Mouse (Mus musculus): ENCODE results near the gene Sfmbt1. TPM values are rescaled to one million over a fixed set of nuclear protein-coding genes. Genes with fewer than 3 reads are reported as not detected.

Gene Sfmbt1
- polyA plus RNA-seq, 1 experiment from 2014 or later, result 20.5 TPM

- Histone ChIP-seq H3K27ac (replicated peaks; ENCODE audit: low read depth, low read length) (no peak overlapping the region), H3K4me2 (ENCODE audit: low read depth, low read length) (no peak overlapping the region), H3K4me3 (ENCODE audit: low read depth, low read length) (no peak overlapping the region), H3K9ac (replicated peaks; ENCODE audit: low read length) (no peak overlapping the region), H3K36me3 (replicated peaks; ENCODE audit: control insufficient read depth, insufficient read depth, low read depth, low read length) (no peaks in the 10 kb centered on the region), H3K27me3 (ENCODE audit: control insufficient read depth, insufficient read depth, low read length) (no peaks in the 10 kb centered on the region), H3K4me1 (ENCODE audit: control insufficient read depth, insufficient read depth, low read length) (no peaks in the 10 kb centered on the region), H3K9me3 (replicated peaks; ENCODE audit: control insufficient read depth, low read length) (no peaks in the 10 kb centered on the region)
- DNase-seq (ENCODE audit: low spot score), result no peak
- 77% methylated on average over 4 of the region's 4 CpGs for WGBS
- ATAC-seq (replicated peaks; ENCODE audit: insufficient number of reproducible peaks, low FRiP score, low TSS enrichment, low read depth), result no peak
Observed at GRCm38 (mm10) chr14:30857990-30858389, 143.3 kb downstream of the Sfmbt1 start.

GRCm38 (mm10) chr14:30861421-30862125 lies 146.9 kb downstream of the Sfmbt1 start:
- Histone ChIP-seq H3K4me3 (ENCODE audit: low read depth, low read length) (no peak overlapping the region), H3K36me3 (replicated peaks; ENCODE audit: control insufficient read depth, insufficient read depth, low read depth, low read length) (no peaks in the 10 kb centered on the region), H3K27ac (replicated peaks; ENCODE audit: low read depth, low read length) (no peak overlapping the region), H3K27me3 (ENCODE audit: control insufficient read depth, insufficient read depth, low read length) (no peaks in the 10 kb centered on the region), H3K4me1 (ENCODE audit: control insufficient read depth, insufficient read depth, low read length) (no peaks in the 10 kb centered on the region), H3K9ac (replicated peaks; ENCODE audit: low read length) (no peak overlapping the region), H3K9me3 (replicated peaks; ENCODE audit: control insufficient read depth, low read length) (no peaks in the 10 kb centered on the region), H3K4me2 (ENCODE audit: low read depth, low read length) (no peak overlapping the region)
- DNase-seq (ENCODE audit: low spot score), result no peak
- ATAC-seq (replicated peaks; ENCODE audit: insufficient number of reproducible peaks, low FRiP score, low TSS enrichment, low read depth), result no peak
- 77% methylated on average over 16 of the region's 16 CpGs for WGBS

GRCm38 (mm10) chr14:30862368-30862767 lies 147.7 kb downstream of the Sfmbt1 start:
- H3K9me3 ChIP-seq (replicated peaks; ENCODE audit: control insufficient read depth, low read length), result no peaks in the 10 kb centered on the region
- no peaks in the 10 kb centered on the region for H3K4me1 ChIP-seq (ENCODE audit: control insufficient read depth, insufficient read depth, low read length)
- no peaks in the 10 kb centered on the region for H3K36me3 ChIP-seq (replicated peaks; ENCODE audit: control insufficient read depth, insufficient read depth, low read depth, low read length)
- no peak overlapping the region for H3K27ac ChIP-seq (replicated peaks; ENCODE audit: low read depth, low read length)
- DNase-seq (ENCODE audit: low spot score) (no peak), ATAC-seq (replicated peaks; ENCODE audit: insufficient number of reproducible peaks, low FRiP score, low TSS enrichment, low read depth) (no peak)
- no peak overlapping the region for H3K4me3 ChIP-seq (ENCODE audit: low read depth, low read length)
- 88% methylated on average over 9 of the region's 9 CpGs for WGBS
- no peaks in the 10 kb centered on the region for H3K27me3 ChIP-seq (ENCODE audit: control insufficient read depth, insufficient read depth, low read length)
- no peak overlapping the region for H3K9ac ChIP-seq (replicated peaks; ENCODE audit: low read length)
- no peak overlapping the region for H3K4me2 ChIP-seq (ENCODE audit: low read depth, low read length)

GRCm38 (mm10) chr14:30865311-30865710 lies 150.7 kb downstream of the Sfmbt1 start:
- no peak for ATAC-seq (replicated peaks; ENCODE audit: insufficient number of reproducible peaks, low FRiP score, low TSS enrichment, low read depth)
- 73% methylated on average over 3 of the region's 3 CpGs for WGBS
- H3K4me3 ChIP-seq (ENCODE audit: low read depth, low read length), result no peak overlapping the region
- no peak overlapping the region for H3K9ac ChIP-seq (replicated peaks; ENCODE audit: low read length)
- no peaks in the 10 kb centered on the region for H3K36me3 ChIP-seq (replicated peaks; ENCODE audit: control insufficient read depth, insufficient read depth, low read depth, low read length)
- no peaks in the 10 kb centered on the region for H3K27me3 ChIP-seq (ENCODE audit: control insufficient read depth, insufficient read depth, low read length)
- H3K9me3 ChIP-seq (replicated peaks; ENCODE audit: control insufficient read depth, low read length), result no peaks in the 10 kb centered on the region
- no peak overlapping the region for H3K27ac ChIP-seq (replicated peaks; ENCODE audit: low read depth, low read length)
- peak; percentile 25 for DNase-seq (ENCODE audit: low spot score)
- H3K4me1 ChIP-seq (ENCODE audit: control insufficient read depth, insufficient read depth, low read length), result no peaks in the 10 kb centered on the region
- no peak overlapping the region for H3K4me2 ChIP-seq (ENCODE audit: low read depth, low read length)

- Histone ChIP-seq H3K9ac (replicated peaks; ENCODE audit: low read length) (no peak overlapping the region), H3K9me3 (replicated peaks; ENCODE audit: control insufficient read depth, low read length) (no peaks in the 10 kb centered on the region), H3K27ac (replicated peaks; ENCODE audit: low read depth, low read length) (no peak overlapping the region), H3K4me3 (ENCODE audit: low read depth, low read length) (no peak overlapping the region), H3K4me2 (ENCODE audit: low read depth, low read length) (no peak overlapping the region), H3K36me3 (replicated peaks; ENCODE audit: control insufficient read depth, insufficient read depth, low read depth, low read length) (no peaks in the 10 kb centered on the region), H3K4me1 (ENCODE audit: control insufficient read depth, insufficient read depth, low read length) (no peaks in the 10 kb centered on the region), H3K27me3 (ENCODE audit: control insufficient read depth, insufficient read depth, low read length) (no peaks in the 10 kb centered on the region)
- 0 out of 2 replicates have a peak, but pooled peaks have one; percentile 39 for ATAC-seq (replicated peaks; ENCODE audit: insufficient number of reproducible peaks, low FRiP score, low TSS enrichment, low read depth)
- DNase-seq (ENCODE audit: low spot score), result peak; percentile 84
- WGBS, result 27% methylated on average over 5 of the region's 5 CpGs
Observed at GRCm38 (mm10) chr14:30867042-30867441, 152.4 kb downstream of the Sfmbt1 start.

- no peaks in the 10 kb centered on the region for H3K36me3 ChIP-seq (replicated peaks; ENCODE audit: control insufficient read depth, insufficient read depth, low read depth, low read length)
- DNase-seq (ENCODE audit: low spot score) (no peak), ATAC-seq (replicated peaks; ENCODE audit: insufficient number of reproducible peaks, low FRiP score, low TSS enrichment, low read depth) (no peak)
- H3K9me3 ChIP-seq (replicated peaks; ENCODE audit: control insufficient read depth, low read length), result no peaks in the 10 kb centered on the region
- no peaks in the 10 kb centered on the region for H3K27me3 ChIP-seq (ENCODE audit: control insufficient read depth, insufficient read depth, low read length)
- no peaks in the 10 kb centered on the region for H3K4me1 ChIP-seq (ENCODE audit: control insufficient read depth, insufficient read depth, low read length)
- H3K9ac ChIP-seq (replicated peaks; ENCODE audit: low read length), result no peak overlapping the region
- 88% methylated on average over 10 of the region's 10 CpGs for WGBS
- H3K27ac ChIP-seq (replicated peaks; ENCODE audit: low read depth, low read length), result no peak overlapping the region
- H3K4me3 ChIP-seq (ENCODE audit: low read depth, low read length), result no peak overlapping the region
- H3K4me2 ChIP-seq (ENCODE audit: low read depth, low read length), result no peak overlapping the region
Observed at GRCm38 (mm10) chr14:30868826-30869225, 154.2 kb downstream of the Sfmbt1 start.

GRCm38 (mm10) chr14:30869391-30869801 lies 154.7 kb downstream of the Sfmbt1 start:
- H3K36me3 ChIP-seq (replicated peaks; ENCODE audit: control insufficient read depth, insufficient read depth, low read depth, low read length), result no peaks in the 10 kb centered on the region
- 82% methylated on average over 8 of the region's 8 CpGs for WGBS
- no peak overlapping the region for H3K4me3 ChIP-seq (ENCODE audit: low read depth, low read length)
- no peaks in the 10 kb centered on the region for H3K9me3 ChIP-seq (replicated peaks; ENCODE audit: control insufficient read depth, low read length)
- no peak overlapping the region for H3K4me2 ChIP-seq (ENCODE audit: low read depth, low read length)
- H3K9ac ChIP-seq (replicated peaks; ENCODE audit: low read length), result no peak overlapping the region
- DNase-seq (ENCODE audit: low spot score) (no peak), ATAC-seq (replicated peaks; ENCODE audit: insufficient number of reproducible peaks, low FRiP score, low TSS enrichment, low read depth) (no peak)
- H3K27me3 ChIP-seq (ENCODE audit: control insufficient read depth, insufficient read depth, low read length), result no peaks in the 10 kb centered on the region
- no peak overlapping the region for H3K27ac ChIP-seq (replicated peaks; ENCODE audit: low read depth, low read length)
- no peaks in the 10 kb centered on the region for H3K4me1 ChIP-seq (ENCODE audit: control insufficient read depth, insufficient read depth, low read length)

GRCm38 (mm10) chr14:30870206-30871147 lies 155.8 kb downstream of the Sfmbt1 start:
- H3K4me1 ChIP-seq (ENCODE audit: control insufficient read depth, insufficient read depth, low read length), result no peaks in the 10 kb centered on the region
- H3K36me3 ChIP-seq (replicated peaks; ENCODE audit: control insufficient read depth, insufficient read depth, low read depth, low read length), result no peaks in the 10 kb centered on the region
- WGBS, result 79% methylated on average over 25 of the region's 25 CpGs
- no peaks in the 10 kb centered on the region for H3K27me3 ChIP-seq (ENCODE audit: control insufficient read depth, insufficient read depth, low read length)
- no peak overlapping the region for H3K4me2 ChIP-seq (ENCODE audit: low read depth, low read length)
- peak; percentile 44 for DNase-seq (ENCODE audit: low spot score)
- H3K9me3 ChIP-seq (replicated peaks; ENCODE audit: control insufficient read depth, low read length), result no peaks in the 10 kb centered on the region
- H3K27ac ChIP-seq (replicated peaks; ENCODE audit: low read depth, low read length), result no peak overlapping the region
- no peak overlapping the region for H3K9ac ChIP-seq (replicated peaks; ENCODE audit: low read length)
- H3K4me3 ChIP-seq (ENCODE audit: low read depth, low read length), result no peak overlapping the region
- no peak for ATAC-seq (replicated peaks; ENCODE audit: insufficient number of reproducible peaks, low FRiP score, low TSS enrichment, low read depth)
